Mouse (Mus musculus): ENCODE measurements around the gene Prl2a1.
"Not testable (repeated sequence)": the region's sequence is repeated elsewhere in the genome, so short reads cannot be mapped to it uniquely, and the experiment has no call there.

Prl2a1 gene

GRCm38 (mm10) chr13:27801354-27801753 lies at the start of gene Prl2a1:
Gene Prl2a1, plus strand, starts transcription at chr13:27801654.
- no peak for DNase-seq (ENCODE audit: low spot score)

DNA sequence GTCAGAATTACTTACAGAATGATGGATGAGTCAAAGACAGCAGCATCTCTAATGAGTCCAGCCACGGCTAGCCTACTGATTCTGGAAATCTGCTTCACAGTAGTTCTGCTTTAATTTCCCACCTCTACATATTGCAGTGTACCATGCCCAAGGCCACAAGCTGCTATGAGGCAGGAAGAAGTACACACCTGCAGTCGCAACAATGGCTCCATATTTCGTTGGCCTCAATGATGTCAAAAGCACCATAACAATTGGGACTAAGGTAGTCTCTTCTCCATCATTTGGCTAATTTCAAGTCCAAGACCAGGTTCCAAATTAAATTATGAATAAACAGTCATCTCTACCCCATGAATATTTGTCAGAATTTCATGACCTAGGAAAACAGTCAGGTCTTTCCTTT lies 20.8 kb upstream of the Prl2a1 start, which contains the start of gene Prl7c1:
TSS of gene Prl7c1 (minus strand) at position 101 of the 400 bp plus-strand sequence.
- DNase-seq (ENCODE audit: low spot score), result not testable (repeated sequence)

GRCm38 (mm10) chr13:27799303-27799702 lies 2.2 kb upstream of the Prl2a1 start:
- DNase-seq (ENCODE audit: low spot score), result no peak

- DNase-seq (ENCODE audit: low spot score), result no peak
Observed at GRCm38 (mm10) chr13:27802765-27803164, 1.3 kb downstream of the Prl2a1 start.

GRCm38 (mm10) chr13:27849042-27849441 lies 47.6 kb downstream of the Prl2a1 start, which contains the start of gene Prl2c1:
Gene Prl2c1, plus strand, starts transcription at chr13:27849342.
- DNase-seq (ENCODE audit: low spot score), result no peak
